Mouse (Mus musculus): ENCODE measurements around the gene Car7.
A peak's percentile ranks its signal among the peaks of the same experiment; 100 is the strongest.

Car7 gene

GRCm38 (mm10) chr8:104533971-104534778 lies at the start of gene Car7, which contains the start of gene Nae1:
Car7 (plus strand) TSS chr8:104534689.
Nae1 (minus strand) TSS chr8:104534637.
- DNase-seq (ENCODE audit: low read depth, low spot score), result peak; percentile 93

DNA sequence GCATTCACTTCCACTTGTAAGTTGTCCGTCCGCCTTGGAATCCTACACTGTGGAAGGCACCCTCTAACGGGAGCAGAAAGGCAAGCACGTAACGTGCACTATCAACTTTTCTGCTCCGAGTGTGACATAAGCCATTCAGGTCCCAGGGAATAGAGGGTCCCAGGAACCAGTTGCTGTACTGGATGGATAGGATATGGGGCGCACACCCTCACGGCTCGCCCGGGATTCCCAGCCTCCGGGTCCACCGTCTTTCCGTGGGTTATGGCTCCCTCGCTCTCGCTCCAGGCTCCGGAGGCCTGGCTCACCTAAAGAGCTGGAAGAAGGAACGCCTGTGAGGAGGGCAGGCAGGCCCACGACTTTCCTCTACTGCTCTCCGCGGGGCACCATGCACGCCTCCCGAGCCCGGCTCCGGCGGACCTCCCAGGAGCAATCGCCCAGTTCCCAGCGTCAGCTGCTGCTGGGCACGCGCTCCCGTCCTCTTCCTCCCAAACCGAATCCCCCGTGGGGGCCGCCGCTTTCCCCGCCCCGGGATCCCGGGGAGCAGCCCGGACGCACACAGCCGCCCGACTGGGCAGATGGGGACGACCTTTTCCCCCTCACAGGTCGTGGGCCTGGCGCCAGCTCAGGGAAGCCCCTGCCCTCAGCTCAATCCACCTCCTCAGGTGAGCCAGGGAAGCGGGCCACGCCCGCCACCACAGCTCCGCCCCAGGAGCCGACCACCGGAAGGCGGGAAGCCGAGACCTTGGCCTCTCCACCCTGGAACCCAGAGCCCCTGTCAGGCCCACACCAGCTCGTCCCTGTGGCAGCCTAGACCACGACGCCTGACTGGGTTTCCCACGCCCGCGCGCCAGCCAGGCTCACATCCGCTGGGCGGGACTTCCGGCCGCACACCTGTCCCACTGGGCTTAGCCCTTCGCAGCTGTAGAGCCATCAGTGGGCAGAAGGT lies 25.2 kb upstream of the Car7 start, which contains the start of gene Terb1:
Gene Terb1, minus strand, starts transcription at position 850 of the 946 bp plus-strand sequence.
- no peak for DNase-seq (ENCODE audit: low read depth, low spot score)

GRCm38 (mm10) chr8:104510134-104510533 lies 24.4 kb upstream of the Car7 start:
- no peak for DNase-seq (ENCODE audit: low read depth, low spot score)

GRCm38 (mm10) chr8:104517872-104518271 lies 16.6 kb upstream of the Car7 start:
- DNase-seq (ENCODE audit: low read depth, low spot score), result no peak

DNA sequence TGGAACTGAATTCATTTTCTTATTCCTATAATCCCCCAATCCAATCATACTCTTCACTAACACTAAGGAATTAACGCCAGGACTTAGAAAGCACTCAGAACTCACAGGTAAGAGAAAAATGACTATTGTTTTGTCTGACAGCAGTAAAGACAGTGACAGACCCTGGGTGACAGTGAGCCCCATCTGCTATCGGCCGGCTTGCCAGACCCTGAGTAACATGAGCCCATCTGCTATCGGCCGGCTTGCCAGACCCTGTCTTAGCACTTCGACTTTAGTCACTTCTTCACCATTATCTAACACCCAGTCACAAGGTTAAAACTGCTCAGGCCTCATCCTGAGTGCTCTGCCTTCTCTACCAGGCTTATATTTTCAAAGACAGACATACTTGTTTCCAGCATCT lies 4.8 kb upstream of the Car7 start:
- no peak for DNase-seq (ENCODE audit: low read depth, low spot score)

DNA sequence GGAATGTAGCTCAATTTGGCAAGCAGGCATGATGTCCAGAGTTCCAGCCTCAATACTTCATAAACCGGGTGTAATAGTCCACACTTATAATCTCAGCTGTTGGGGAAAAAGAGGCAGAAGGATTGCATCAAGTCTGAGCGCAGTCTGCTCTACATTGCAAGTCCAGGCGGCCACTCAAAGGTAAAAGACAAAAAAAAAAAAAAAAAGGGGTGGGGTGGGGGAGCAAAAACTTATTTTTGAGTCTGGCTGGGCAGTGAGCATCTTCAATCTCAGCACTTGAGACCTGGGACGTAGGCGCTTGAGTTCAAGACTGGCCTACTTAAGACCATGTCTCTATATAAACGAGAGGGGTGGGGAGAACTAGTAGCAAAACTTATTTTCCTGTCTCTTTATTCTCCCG lies 938 bp upstream of the Car7 start:
- DNase-seq (ENCODE audit: low read depth, low spot score), result no peak

GRCm38 (mm10) chr8:104534779-104535141 lies 271 bp downstream of the Car7 start:
- DNase-seq (ENCODE audit: low read depth, low spot score), result no peak

DNA sequence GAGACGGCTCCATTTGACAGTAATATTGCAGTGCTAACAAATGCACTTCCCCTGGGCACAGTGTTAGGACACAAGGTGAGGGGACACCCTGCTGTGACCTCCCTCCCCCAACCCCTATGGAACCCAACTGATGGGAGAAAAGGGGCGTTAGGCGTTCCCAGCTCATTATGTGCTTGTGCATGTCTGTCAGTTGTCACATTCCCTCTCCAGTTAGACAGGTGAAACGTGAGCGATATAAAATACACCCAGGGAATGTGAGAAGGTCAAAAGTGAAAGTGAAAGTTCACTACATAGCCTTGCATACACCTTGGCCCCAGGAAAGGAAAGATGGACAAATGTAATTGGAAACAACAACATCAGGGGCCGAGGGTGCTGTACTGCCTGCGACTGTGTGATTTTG lies 889 bp downstream of the Car7 start:
- peak; percentile 52 for DNase-seq (ENCODE audit: low read depth, low spot score)

GRCm38 (mm10) chr8:104536028-104536427 lies 1.5 kb downstream of the Car7 start:
- no peak for DNase-seq (ENCODE audit: low read depth, low spot score)

GRCm38 (mm10) chr8:104538896-104539295 lies 4.4 kb downstream of the Car7 start:
- DNase-seq (ENCODE audit: low read depth, low spot score), result no peak

- DNase-seq (ENCODE audit: low read depth, low spot score), result no peak
These were observed 5.1 kb downstream of the Car7 start for GRCm38 (mm10) chr8:104539566-104539965.

DNA sequence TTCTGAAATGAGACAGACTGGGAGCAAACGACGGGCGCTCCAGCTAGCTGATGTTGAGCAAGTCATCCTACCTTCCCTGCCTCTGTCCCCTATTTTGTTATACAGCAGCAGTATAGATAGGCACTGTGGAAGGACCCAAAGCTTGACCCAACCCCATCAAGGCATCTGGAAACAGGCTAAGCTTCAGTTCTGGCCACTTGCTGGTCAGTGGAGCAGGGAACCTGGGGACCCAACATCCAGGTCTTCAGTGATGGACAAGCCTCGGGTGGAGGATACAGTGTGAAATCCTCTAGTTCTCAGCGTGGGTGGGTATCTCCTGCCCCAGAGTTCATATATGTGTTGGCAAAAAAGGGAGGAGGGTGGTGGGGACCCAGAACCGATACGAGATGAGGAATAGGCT lies 5.7 kb downstream of the Car7 start:
- no peak for DNase-seq (ENCODE audit: low read depth, low spot score)

GRCm38 (mm10) chr8:104540710-104541514 lies 6.4 kb downstream of the Car7 start:
- DNase-seq (ENCODE audit: low read depth, low spot score), result no peak

DNA sequence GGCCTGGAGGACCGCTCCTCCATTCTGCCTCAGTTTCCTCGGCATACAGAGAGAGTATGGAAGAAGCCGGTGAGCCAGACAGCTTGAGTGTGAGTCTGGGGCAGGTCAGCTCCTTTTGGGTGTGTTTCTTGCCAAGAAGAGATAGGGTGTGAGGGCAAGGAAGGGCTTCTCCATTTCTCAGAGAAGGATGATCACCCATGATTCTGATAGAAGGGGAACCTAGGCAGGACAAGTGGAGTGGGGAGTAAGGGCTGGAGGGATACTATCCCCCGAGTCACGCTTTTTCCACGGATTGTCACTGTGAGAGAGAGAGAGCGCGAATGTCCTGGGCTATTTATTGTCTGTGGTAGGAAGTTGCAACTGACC lies 7.0 kb downstream of the Car7 start:
- no peak for DNase-seq (ENCODE audit: low read depth, low spot score)

- DNase-seq (ENCODE audit: low read depth, low spot score), result no peak
These were observed 7.7 kb downstream of the Car7 start for GRCm38 (mm10) chr8:104542160-104542559.

DNA sequence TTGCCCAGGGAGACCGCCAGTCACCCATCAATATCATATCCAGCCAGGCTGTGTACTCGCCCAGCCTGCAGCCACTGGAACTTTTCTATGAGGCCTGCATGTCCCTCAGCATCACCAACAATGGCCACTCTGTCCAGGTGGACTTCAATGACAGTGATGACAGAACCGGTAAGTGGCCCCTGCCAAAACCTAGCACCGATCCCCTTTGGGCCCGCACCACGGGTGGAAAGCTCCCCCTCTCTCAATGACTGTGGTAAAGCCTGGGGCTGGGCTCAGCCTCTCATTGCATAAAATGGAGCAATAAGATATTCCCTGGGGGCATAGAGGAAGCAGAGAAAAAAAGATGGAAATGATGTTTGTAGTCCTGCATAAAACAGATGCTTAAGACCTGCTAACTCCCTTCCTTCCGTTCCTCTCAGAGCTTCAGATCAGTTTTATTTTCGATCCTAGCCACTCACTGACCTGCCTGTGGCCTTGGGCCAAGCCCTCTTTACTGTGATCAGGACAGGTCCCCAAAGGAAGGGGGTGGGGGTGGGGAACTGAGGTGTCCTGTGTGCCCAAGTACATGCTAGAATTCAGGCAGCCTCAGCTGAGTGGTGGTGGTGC lies 9.1 kb downstream of the Car7 start:
- DNase-seq (ENCODE audit: low read depth, low spot score), result no peak

GRCm38 (mm10) chr8:104555191-104555590 lies 20.7 kb downstream of the Car7 start:
- no peak for DNase-seq (ENCODE audit: low read depth, low spot score)

DNA sequence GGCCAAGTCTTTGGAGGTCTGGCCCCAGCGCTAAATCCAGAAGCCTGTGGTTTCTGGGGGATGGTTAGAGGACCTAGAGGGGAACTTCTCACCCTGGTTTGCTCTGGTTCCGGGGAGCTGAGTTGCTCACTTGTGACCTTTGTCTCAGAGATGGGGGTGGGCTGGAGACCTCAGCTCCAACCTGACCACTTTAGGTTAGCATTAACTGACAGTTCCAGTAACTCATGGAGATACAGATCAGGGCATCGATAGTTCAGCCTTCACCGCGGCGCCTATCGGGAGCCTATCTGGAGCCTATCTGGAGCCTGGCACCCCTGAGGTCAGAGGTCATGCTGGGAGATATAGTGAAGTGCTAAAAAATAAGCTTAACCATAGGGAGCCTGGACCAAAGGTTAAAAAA lies 22.7 kb downstream of the Car7 start:
- DNase-seq (ENCODE audit: low read depth, low spot score), result no peak

- peak; percentile 63 for DNase-seq (ENCODE audit: low read depth, low spot score)
These were observed 26.2 kb downstream of the Car7 start for GRCm38 (mm10) chr8:104560731-104561130.

DNA sequence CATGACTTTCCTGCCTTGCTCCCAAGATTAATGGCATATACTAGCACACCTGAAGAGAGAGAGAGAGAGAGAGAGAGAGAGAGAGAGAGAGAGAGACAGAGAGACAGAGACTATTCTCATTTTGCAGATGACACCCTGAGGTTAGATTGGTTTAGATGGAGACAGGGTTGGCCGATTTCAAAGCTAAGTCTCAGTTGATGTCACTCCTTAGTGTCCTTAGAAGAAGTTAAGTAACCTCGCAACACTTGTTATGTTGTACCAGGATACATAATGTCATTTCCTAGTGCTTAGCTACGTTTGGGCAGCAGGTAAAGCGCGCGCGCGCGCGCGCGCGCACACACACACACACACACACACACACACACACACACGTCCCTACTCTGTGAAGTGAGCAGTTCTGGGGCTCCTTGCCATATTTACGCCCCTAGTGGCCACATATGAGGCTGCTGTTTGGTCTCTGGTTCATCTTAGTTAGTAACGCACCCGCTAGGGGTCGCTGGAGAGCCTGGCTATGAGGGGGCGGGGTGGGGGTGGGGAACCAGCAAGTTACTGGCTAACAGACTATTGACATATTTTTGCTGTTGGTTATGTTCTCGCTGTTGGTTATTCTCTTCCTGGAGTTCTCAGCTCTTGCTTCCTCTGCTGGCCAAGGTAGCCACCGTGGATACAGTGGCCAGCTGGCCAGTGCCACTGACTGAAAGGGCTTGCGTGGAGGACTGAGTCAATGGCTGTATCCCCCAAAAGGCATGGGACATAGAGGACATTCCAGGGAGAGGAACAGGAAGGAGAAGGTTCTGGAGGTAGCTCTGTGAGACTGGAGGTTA lies 30.4 kb downstream of the Car7 start:
- DNase-seq (ENCODE audit: low read depth, low spot score), result peak; percentile 94

DNA sequence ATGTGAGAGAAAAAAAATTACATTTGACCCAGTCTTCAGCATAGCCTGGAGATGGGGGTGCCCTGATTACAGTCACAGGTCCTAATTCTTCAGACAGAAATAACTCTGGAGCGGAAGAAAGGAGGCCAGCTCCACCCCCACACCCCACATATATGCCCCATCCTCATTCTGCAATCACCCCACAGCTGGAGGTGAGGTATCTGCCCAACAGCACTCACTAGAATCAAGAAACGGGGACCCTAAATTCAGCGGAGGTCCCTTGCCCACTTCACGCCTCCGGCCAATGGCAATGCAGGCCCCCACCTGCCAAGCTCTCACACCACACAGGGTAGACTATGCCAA lies 30.9 kb downstream of the Car7 start:
- DNase-seq (ENCODE audit: low read depth, low spot score), result no peak
